Mouse (Mus musculus): ENCODE data around the gene Zfc3h1.

The Zfc3h1 gene

GRCm38 (mm10) chr10:115475000-115475550 is 90.3 kb downstream of the Zfc3h1 start:
- DNase-seq (ENCODE audit: low read depth, low spot score) = no peak

GRCm38 (mm10) chr10:115476506-115476905 is 91.7 kb downstream of the Zfc3h1 start:
- no peak for DNase-seq (ENCODE audit: low read depth, low spot score)

- peak; percentile 37 for DNase-seq (ENCODE audit: low read depth, low spot score)
These were observed 93.8 kb downstream of the Zfc3h1 start for GRCm38 (mm10) chr10:115478441-115479141.

All from mesoderm, embryonic 11.5 days (tissue).